Mouse (Mus musculus): Measurements from ENCODE around the gene Tekt3.

Tekt3 gene

DNA sequence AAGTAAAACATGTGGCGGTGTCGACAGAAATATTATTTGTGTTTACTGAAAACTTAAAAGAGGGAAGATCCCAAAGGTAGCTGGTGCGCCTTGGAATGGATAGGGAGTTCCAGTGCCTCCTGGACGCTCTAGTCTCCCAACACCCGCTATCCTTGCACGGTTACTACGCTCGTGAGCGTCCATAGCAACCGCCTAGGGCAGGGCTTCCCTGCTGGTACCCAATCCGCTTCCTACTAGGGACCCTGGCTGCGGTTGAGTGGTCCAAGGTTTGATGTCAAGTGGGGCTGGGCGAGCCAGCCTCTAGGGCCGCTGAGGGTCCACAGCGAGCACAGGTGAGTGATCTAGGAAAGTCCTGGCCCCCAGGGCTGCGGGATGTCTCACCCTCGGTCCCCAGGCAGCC, at the start of gene Tekt3:
Gene Tekt3, plus strand, starts transcription at position 209 of the 400 bp plus-strand sequence.
- no peak for DNase-seq

GRCm38 (mm10) chr11:63017327-63018082, 43.9 kb upstream of the Tekt3 start:
- DNase-seq, result no peak

DNA sequence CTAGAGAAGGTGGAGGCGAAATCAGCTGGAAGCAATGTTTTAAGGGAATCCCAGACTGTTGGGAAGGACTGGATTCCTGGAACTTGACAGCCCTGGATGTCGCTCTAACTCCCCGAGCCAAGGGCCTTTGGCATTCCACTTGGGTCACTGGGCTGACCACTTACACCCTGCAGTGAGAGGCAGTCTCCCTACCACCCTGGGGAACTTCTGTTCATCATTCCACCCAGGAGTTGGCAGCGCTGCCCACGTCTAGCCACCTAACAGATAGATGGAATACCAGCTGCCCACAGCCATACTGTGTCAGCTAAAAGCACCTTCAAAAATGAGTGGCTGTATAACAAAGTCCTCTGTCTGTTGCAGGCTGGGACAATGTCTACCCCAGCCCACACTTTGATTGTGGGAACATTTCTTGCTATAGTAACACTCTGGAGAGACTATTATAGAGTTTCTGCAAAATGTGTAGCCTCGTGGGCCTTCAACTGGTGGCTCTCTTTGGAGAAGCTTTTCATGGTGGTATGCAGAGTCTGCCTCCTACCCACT, 43.3 kb upstream of the Tekt3 start:
- DNase-seq, result no peak

DNA sequence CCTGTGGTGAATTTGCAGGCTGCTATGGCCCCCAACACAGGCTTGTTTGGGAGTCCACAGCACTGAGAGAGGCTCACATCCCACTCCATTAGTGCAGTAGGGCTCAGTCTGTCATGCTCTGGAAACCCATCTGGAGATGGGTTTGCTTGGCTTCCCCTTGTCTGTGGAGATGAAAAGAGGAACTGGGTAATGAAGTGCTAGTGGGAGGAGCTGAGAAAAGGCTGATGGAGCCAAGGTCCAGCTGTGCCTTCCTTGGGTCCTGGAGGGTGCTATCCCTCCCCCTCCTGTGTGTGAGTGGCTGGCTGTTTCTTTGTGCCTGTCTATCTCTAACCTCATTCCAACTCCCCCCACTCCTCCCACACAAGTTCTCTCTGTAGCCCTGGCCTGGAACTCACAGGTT, 40.8 kb upstream of the Tekt3 start:
- DNase-seq, result no peak

GRCm38 (mm10) chr11:63021141-63021806, 40.2 kb upstream of the Tekt3 start:
- no peak for DNase-seq

DNA sequence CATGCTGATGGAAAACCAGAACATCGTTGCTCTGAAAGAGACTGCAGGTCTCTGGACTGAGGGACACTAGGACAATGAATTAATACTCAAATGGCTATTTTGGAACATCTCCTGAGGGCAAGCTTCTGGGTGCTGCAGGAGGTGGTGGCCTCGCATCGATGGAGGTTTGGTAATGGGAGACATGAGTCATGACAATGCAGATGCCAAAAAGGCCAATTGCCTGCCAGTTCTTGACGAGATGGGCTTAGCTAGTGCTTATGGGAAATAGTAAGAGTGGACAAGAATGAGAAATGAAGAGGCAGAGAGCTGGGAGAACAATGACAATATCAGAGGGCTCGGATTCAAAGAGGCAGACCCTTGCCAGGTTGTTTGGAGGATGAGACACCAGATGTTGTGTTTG, 38.0 kb upstream of the Tekt3 start:
- DNase-seq, result no peak

DNA sequence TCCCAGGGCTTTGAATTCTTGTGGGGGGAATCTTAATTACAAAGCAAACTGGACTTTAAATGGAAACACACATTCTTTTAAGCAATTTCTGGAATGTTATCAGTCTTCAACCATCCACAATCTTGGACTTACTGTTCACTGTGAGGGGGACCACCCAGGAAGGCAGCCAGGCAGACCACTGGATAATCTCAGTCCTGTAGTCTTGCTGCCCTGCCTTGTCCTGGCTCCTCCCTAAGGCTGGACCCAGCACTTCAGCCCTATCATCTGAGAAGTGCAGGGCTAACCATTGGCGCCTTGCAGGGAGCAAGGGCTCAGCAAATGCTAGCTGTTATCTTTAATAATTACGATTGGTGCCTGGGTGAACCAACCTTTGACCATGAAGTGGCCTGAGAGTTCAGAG, 37.3 kb upstream of the Tekt3 start:
- DNase-seq, result no peak

DNA sequence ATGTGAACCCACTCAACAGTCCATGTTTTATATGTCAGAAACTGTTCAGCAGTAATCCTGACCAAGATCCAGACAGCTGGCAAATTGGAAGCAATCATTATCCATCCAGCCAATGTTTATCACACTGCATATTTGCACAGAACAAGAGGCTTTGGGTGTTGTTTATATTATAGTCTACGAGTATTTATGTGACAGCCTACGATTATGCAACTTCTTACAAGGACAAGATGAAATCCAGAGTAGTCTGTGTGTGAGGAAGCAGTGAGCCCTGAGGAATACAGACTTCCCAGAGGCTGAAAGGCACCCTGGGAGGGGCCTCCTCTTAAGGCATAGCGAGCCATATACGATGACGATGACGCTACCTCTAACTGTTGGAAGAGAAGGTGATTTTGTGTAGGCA, 36.0 kb upstream of the Tekt3 start:
- no peak for DNase-seq

- peak; percentile 79 for DNase-seq
Measured at GRCm38 (mm10) chr11:63026651-63027141, 34.8 kb upstream of the Tekt3 start.

DNA sequence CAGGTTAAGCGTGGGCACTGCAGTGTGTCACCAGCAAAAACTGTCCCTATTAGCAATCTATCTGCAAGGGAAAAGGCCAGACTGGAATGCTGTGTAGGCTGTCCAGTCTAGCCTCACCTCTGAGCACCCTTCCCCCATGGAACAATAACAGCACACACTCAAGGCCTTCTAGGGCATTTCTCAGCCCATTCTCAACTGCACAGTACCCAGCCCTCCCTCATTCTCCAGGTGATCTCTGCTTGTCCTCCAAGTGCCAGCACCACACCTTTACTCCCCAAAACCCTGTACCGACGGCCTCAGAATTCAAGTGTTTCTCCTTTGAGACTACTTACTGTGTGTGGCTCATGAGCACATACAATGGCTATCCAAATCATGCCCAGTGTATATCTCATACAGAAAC, 33.3 kb upstream of the Tekt3 start:
- no peak for DNase-seq

- no peak for DNase-seq
Measured at GRCm38 (mm10) chr11:63029148-63029714, 32.2 kb upstream of the Tekt3 start.

GRCm38 (mm10) chr11:63029721-63030120, 31.7 kb upstream of the Tekt3 start:
- no peak for DNase-seq

DNA sequence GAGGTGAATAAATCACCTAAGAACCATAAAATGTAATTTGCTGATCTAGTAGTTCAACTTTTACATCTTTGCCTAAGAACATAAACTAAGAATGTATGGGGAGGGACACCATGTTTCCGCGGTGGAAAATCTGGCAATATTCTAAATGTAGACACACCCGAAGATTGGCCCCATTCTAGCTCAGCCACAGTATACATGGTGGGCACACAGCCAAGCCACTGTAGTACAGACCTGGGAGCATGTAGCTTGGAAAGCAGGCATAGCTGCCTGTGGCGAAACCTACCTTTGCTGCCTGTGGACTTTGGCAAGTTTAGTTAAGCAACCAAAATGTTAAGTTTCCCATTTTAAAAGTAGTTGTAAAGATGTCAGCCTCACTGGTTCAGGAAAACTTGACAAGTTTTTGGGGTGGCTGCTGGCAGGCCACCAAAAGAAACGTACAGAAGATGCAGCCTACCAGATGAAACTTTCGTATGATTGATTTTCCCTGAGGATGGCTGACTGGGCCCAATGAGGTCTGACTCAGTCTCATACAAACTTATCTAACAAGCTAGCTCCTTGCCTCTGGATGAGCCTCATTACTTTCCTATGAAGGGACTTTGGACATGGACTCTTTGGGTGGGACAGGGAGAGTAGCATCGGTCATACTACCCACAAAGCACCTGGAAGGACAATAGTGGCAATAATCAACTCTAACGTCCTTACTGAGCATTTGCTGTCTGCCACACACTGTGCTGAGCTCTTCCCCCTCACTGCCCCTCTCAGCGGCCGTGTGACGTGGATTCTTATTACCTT, 25.8 kb upstream of the Tekt3 start:
- DNase-seq, result no peak

GRCm38 (mm10) chr11:63040002-63040661, 21.3 kb upstream of the Tekt3 start:
- no peak for DNase-seq

DNA sequence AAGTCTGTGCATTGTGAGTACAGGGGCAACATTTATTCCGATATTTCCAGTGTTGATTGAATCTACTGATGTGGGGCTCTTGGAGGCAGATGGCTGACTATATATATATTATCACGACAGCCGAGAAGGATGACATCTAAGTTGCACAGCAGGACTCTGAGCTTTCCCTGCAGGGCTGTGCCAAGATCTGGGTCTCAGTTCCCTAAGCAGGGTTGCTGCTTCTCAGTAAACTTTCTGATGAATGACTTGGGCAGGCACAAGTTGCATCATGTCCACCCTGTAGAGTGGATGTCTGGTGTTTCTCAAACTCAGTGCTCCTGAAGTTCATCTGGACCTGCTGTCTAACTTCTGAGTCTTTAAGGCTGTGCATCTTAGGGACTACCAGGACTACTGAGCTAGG, 15.7 kb upstream of the Tekt3 start:
- DNase-seq, result no peak

DNA sequence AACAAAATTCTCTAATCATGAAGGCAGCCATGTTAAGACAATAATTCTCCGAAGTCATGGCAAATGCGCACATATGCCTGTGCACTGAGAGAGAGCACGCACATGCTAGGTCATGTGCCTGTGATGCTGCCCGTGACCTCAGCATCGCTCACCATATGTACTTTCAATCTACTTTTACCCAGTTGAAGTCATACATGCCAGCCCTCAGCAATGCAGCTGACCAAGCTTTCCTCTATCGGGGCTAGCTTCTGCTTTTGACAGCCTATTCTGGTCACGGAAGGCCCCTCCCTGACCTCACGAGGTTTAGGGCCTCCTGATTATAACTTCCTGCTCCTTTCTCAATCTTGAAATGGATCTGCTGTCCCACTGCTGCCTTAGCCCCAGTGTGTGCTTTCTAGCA, 15.1 kb upstream of the Tekt3 start:
- DNase-seq, result no peak

DNA sequence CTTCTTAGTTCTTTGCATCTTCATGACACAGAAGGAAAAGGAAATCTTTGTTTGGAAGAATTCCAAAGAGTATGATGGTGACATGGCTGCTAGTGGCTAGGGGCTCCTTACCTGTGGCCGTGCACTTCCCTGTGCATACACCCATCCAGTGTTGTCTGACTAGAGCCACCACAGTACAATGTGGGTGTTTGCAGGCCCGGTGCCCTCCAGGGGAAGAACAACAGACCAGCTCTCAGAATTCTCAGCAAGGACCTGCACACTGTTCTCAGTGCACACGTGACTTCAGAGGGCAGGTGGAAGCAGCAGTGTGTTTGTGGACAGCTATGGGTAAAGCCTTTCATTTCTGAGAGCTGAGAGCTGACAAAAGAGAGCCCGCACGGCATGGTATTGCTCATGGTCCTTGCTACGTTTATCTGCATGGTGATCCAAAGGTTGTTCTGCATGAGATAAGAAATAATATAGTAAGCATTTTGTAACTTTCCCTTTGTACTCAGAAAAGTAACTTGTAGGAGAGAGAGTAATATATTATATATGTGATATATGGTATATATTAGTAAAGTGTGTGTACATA, 11.0 kb upstream of the Tekt3 start:
- no peak for DNase-seq

DNA sequence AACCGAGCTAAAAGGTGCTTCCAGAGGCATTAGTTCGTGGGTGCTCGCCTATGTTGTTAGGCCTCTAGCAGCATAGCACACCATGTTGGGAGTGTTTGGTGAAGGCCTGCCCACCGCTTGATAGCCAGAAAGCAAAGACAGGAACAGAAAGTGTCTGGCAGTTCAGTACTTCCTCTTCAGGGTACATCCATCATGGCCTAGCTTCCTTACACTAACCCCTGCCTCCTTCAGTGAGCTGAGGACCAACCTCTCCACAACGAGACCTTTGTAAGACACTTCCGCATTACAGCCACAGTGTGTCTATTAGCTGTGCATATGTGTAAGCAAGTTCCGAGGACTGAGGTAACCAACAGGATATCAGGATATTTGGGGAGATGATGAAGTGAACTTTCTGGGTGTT, 10.4 kb upstream of the Tekt3 start:
- DNase-seq, result no peak

- DNase-seq, result no peak
Measured at GRCm38 (mm10) chr11:63051996-63052395, 9.5 kb upstream of the Tekt3 start.

DNA sequence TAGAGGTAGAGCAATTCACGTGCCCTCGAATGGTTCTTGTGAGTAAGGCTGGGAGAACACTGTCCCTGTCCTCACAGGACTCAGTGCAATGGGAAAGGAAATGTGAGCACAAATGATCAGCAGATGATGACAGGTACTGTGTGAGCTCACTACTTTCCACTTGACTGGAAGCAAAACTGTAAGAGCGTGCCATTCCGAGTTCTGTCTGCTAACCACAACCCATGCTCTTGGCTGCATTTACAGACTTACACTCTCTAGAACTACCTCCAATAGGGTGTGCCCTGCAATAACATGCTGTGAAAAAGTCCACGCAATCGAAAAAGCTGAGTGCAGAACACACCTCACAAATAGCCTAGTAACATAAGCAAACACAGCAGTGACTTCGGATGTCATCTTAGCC, 5.9 kb upstream of the Tekt3 start:
- DNase-seq, result no peak

DNA sequence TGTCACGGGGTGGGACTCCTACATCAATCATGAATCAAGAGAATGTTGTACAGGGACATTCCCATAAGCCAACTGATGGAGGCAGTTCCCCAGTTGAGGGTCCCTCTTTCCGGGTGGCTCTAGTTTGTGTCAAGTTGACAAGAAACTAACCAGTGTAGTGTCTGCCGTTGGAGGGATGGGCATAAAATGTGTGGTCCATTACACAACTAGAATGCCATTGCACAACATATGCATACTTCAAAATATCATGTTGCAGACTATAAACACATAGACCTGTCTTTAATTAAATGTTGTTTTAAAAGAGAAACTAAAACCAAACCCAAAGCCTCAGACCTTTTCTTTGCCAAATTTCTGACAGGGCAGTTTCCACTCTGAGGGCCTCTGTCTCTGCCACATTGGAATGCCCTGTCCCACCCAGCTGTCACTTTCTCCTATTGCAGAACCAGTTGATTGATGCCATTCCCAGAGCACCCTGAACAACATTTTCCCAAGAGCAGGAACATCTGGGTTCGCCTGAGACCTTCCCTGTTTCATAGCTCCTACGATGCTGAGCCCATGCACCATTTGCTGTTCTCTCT, 3.0 kb upstream of the Tekt3 start:
- DNase-seq, result no peak

GRCm38 (mm10) chr11:63059911-63060310, 1.5 kb upstream of the Tekt3 start:
- no peak for DNase-seq
